Mouse (Mus musculus): ENCODE data around the gene Tssk1. TPM values are rescaled to one million over a fixed set of nuclear protein-coding genes. Genes with fewer than 3 reads are reported as not detected.

Gene Tssk1
- not detected in 2 replicates for polyA plus RNA-seq (2014; fragmentation: Nextera tagmentation; extraction: Ambion mirVana)

DNA sequence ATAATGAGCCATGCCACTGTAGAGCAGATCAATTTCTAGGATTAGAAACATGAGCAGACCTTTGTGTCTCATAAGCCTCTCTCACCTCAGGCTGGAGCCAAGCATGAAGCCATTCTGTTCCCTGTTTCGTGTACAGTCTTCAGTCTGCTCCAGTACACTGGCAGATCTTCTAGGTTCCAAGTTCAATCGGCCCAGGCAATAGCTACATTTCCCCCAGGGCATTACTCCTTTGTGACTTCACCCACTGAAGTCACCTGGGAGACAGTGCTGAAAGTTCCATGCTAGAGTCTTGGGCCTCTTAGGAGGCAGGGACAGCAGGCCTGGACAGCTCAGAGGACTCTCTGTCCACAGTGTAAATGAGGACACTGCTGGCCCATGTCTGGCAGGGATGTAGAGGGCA, at the start of gene Tssk1:
Gene Tssk1, plus strand, starts transcription at position 301 of the 400 bp plus-strand sequence.
- H3K36me3 ChIP-seq (ENCODE audit: control insufficient read depth, insufficient read depth, low read length): peaks cover 7% of the 10 kb centered on the region; the same call in 1 of the 2 replicates
- H3K4me1 ChIP-seq (ENCODE audit: control insufficient read depth, insufficient read depth, low read length): peaks cover 20% of the 10 kb centered on the region
- no peak within 1 kb of the TSS for H3K27ac ChIP-seq (replicated peaks; ENCODE audit: low read depth, low read length)
- no peaks in the 10 kb centered on the region for H3K9me3 ChIP-seq (ENCODE audit: control insufficient read depth, low read length)
- no peaks in the 10 kb centered on the region for H3K27me3 ChIP-seq (replicated peaks; ENCODE audit: control insufficient read depth, insufficient read depth, low read length)
- no peak within 1 kb of the TSS for H3K4me2 ChIP-seq (ENCODE audit: low read depth, low read length)
- ATAC-seq (ENCODE audit: low read depth) (no peak), DNase-seq (ENCODE audit: low spot score) (no peak)
- WGBS: 70% methylated on average over 2 of the region's 2 CpGs
- no peak within 1 kb of the TSS for H3K4me3 ChIP-seq (ENCODE audit: low read depth, low read length)
- no peak within 1 kb of the TSS for H3K9ac ChIP-seq (ENCODE audit: low read depth, low read length)

DNA sequence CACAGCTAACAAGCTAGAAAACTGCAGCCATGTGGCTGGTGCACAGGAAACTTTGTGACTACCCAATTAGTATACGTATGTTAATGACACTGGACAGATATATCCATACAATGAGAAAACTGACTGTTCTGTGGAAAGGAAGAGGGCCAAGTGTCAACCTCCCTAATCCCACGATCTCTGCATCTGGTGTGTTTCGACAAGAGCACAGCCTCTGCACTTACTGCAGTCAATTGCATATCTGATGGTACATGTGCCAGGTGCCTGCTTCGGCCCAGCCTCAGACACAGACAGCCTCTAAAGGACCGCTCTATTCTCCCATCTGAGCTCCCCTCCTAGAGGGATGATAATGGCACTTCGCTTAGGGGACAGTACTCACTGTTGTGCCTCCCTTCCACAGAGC, 45.6 kb upstream of the Tssk1 start:
- Histone ChIP-seq H3K9me3 (ENCODE audit: control insufficient read depth, low read length) (no peaks in the 10 kb centered on the region), H3K27me3 (replicated peaks; ENCODE audit: control insufficient read depth, insufficient read depth, low read length) (no peaks in the 10 kb centered on the region), H3K4me2 (ENCODE audit: low read depth, low read length) (no peak overlapping the region), H3K4me3 (ENCODE audit: low read depth, low read length) (no peak overlapping the region), H3K36me3 (ENCODE audit: control insufficient read depth, insufficient read depth, low read length) (peaks cover 96% of the 10 kb centered on the region), H3K27ac (replicated peaks; ENCODE audit: low read depth, low read length) (no peak overlapping the region), H3K4me1 (ENCODE audit: control insufficient read depth, insufficient read depth, low read length) (no peaks in the 10 kb centered on the region), H3K9ac (ENCODE audit: low read depth, low read length) (no peak overlapping the region)
- DNase-seq (ENCODE audit: low spot score) (no peak), ATAC-seq (ENCODE audit: low read depth) (no peak)
- WGBS: 94% methylated on average over 6 of the region's 6 CpGs

- Histone ChIP-seq H3K9me3 (ENCODE audit: control insufficient read depth, low read length) (no peaks in the 10 kb centered on the region), H3K4me1 (ENCODE audit: control insufficient read depth, insufficient read depth, low read length) (no peaks in the 10 kb centered on the region), H3K27me3 (replicated peaks; ENCODE audit: control insufficient read depth, insufficient read depth, low read length) (no peaks in the 10 kb centered on the region), H3K9ac (ENCODE audit: low read depth, low read length) (no peak overlapping the region), H3K4me3 (ENCODE audit: low read depth, low read length) (no peak overlapping the region), H3K4me2 (ENCODE audit: low read depth, low read length) (no peak overlapping the region), H3K27ac (replicated peaks; ENCODE audit: low read depth, low read length) (no peak overlapping the region), H3K36me3 (ENCODE audit: control insufficient read depth, insufficient read depth, low read length) (peaks cover 94% of the 10 kb centered on the region)
- 32% methylated on average over 1 of the region's 1 CpGs for WGBS
- DNase-seq (ENCODE audit: low spot score) (peak; percentile 78), ATAC-seq (ENCODE audit: low read depth) (no peak)
Measured at GRCm38 (mm10) chr16:17848928-17849327, 45.1 kb upstream of the Tssk1 start.

DNA sequence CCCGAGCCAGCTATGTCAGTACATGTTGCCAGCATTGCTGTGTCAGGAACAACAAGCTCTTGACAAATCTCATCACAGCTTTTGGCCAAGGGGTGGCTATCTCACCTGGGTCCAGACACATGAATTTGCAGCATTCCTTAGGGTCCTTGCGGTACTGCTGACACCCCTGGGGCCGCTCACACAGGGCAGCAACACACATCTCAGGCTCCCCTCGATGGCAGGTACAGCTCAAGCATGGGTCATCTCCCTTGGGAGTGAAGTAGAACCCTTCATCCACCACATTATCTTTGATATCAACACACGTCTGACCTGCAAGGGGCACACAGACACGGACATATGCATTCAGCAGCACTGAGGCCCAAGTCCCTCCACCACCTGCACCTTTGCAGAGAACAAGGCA, 44.5 kb upstream of the Tssk1 start:
- 79% methylated on average over 6 of the region's 6 CpGs for WGBS
- H3K9ac ChIP-seq (ENCODE audit: low read depth, low read length): no peak overlapping the region
- ATAC-seq (ENCODE audit: low read depth) (no peak), DNase-seq (ENCODE audit: low spot score) (no peak)
- H3K27ac ChIP-seq (replicated peaks; ENCODE audit: low read depth, low read length): no peak overlapping the region
- H3K4me1 ChIP-seq (ENCODE audit: control insufficient read depth, insufficient read depth, low read length): no peaks in the 10 kb centered on the region
- no peaks in the 10 kb centered on the region for H3K9me3 ChIP-seq (ENCODE audit: control insufficient read depth, low read length)
- no peak overlapping the region for H3K4me2 ChIP-seq (ENCODE audit: low read depth, low read length)
- H3K27me3 ChIP-seq (replicated peaks; ENCODE audit: control insufficient read depth, insufficient read depth, low read length): no peaks in the 10 kb centered on the region
- H3K4me3 ChIP-seq (ENCODE audit: low read depth, low read length): no peak overlapping the region
- peaks cover 94% of the 10 kb centered on the region for H3K36me3 ChIP-seq (ENCODE audit: control insufficient read depth, insufficient read depth, low read length)

DNA sequence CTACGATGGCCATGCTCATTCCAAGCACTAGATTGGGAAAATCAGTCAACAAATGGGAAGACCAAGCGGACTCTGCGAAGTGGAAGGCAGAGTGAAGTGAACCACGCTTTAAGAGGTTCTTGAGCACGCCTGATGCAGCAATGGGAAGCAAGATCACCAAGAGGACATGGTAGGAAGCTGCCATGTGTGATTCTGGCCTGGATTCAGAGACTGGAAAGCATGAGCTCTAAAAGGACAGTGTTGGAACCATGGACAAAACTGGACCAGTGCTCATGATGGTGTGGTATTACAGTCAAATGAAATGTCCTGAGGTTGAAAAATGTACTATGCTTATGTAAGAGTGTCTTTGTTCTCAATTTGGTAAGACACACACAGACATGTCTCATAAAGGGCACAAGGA, 42.7 kb upstream of the Tssk1 start:
- Histone ChIP-seq H3K4me1 (ENCODE audit: control insufficient read depth, insufficient read depth, low read length) (no peaks in the 10 kb centered on the region), H3K36me3 (ENCODE audit: control insufficient read depth, insufficient read depth, low read length) (peaks cover 92% of the 10 kb centered on the region), H3K4me2 (ENCODE audit: low read depth, low read length) (no peak overlapping the region), H3K9me3 (ENCODE audit: control insufficient read depth, low read length) (no peaks in the 10 kb centered on the region), H3K27me3 (replicated peaks; ENCODE audit: control insufficient read depth, insufficient read depth, low read length) (no peaks in the 10 kb centered on the region), H3K9ac (ENCODE audit: low read depth, low read length) (no peak overlapping the region), H3K27ac (replicated peaks; ENCODE audit: low read depth, low read length) (no peak overlapping the region), H3K4me3 (ENCODE audit: low read depth, low read length) (no peak overlapping the region)
- DNase-seq (ENCODE audit: low spot score) (no peak), ATAC-seq (ENCODE audit: low read depth) (no peak)
- WGBS: 94% methylated on average over 5 of the region's 5 CpGs

- Histone ChIP-seq H3K9ac (ENCODE audit: low read depth, low read length) (no peak overlapping the region), H3K36me3 (ENCODE audit: control insufficient read depth, insufficient read depth, low read length) (peaks cover 93% of the 10 kb centered on the region), H3K4me1 (ENCODE audit: control insufficient read depth, insufficient read depth, low read length) (no peaks in the 10 kb centered on the region), H3K27ac (replicated peaks; ENCODE audit: low read depth, low read length) (no peak overlapping the region), H3K4me3 (ENCODE audit: low read depth, low read length) (no peak overlapping the region), H3K4me2 (ENCODE audit: low read depth, low read length) (no peak overlapping the region), H3K27me3 (replicated peaks; ENCODE audit: control insufficient read depth, insufficient read depth, low read length) (no peaks in the 10 kb centered on the region), H3K9me3 (ENCODE audit: control insufficient read depth, low read length) (no peaks in the 10 kb centered on the region)
- no peak for DNase-seq (ENCODE audit: low spot score)
- WGBS: 87% methylated on average over 1 of the region's 1 CpGs
- no peak for ATAC-seq (ENCODE audit: low read depth)
Measured at GRCm38 (mm10) chr16:17851860-17852259, 42.2 kb upstream of the Tssk1 start.

- Histone ChIP-seq H3K9me3 (ENCODE audit: control insufficient read depth, low read length) (no peaks in the 10 kb centered on the region), H3K9ac (ENCODE audit: low read depth, low read length) (no peak overlapping the region), H3K4me2 (ENCODE audit: low read depth, low read length) (no peak overlapping the region), H3K4me1 (ENCODE audit: control insufficient read depth, insufficient read depth, low read length) (no peaks in the 10 kb centered on the region), H3K27me3 (replicated peaks; ENCODE audit: control insufficient read depth, insufficient read depth, low read length) (no peaks in the 10 kb centered on the region), H3K4me3 (ENCODE audit: low read depth, low read length) (no peak overlapping the region), H3K27ac (replicated peaks; ENCODE audit: low read depth, low read length) (no peak overlapping the region), H3K36me3 (ENCODE audit: control insufficient read depth, insufficient read depth, low read length) (peaks cover 94% of the 10 kb centered on the region)
- WGBS: 79% methylated on average over 2 of the region's 2 CpGs
- ATAC-seq (ENCODE audit: low read depth) (no peak), DNase-seq (ENCODE audit: low spot score) (no peak)
Measured at GRCm38 (mm10) chr16:17853263-17853662, 40.8 kb upstream of the Tssk1 start.

DNA sequence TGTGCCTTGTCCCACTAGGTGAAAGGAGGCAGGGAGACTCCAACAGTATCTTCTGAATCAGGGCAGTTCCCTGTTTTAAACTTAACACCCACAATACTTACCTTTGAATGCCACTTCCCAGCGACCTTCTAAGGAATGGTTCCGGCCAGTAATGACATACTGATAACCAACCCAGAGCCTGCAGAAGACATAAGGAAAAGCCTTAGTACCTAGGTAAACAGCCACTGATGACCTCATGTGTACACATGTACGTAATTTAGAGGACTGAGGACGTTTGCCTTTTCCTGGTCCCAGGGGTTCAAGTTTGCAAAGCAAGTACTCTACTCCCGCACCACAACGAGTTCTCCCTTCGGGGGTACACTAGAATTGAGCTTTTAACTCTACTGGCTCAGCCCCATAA, 36.9 kb upstream of the Tssk1 start:
- DNase-seq (ENCODE audit: low spot score) (no peak), ATAC-seq (ENCODE audit: low read depth) (no peak)
- Histone ChIP-seq H3K9ac (ENCODE audit: low read depth, low read length) (no peak overlapping the region), H3K36me3 (ENCODE audit: control insufficient read depth, insufficient read depth, low read length) (peaks cover 79% of the 10 kb centered on the region), H3K27ac (replicated peaks; ENCODE audit: low read depth, low read length) (no peak overlapping the region), H3K9me3 (ENCODE audit: control insufficient read depth, low read length) (no peaks in the 10 kb centered on the region), H3K4me2 (ENCODE audit: low read depth, low read length) (no peak overlapping the region), H3K4me1 (ENCODE audit: control insufficient read depth, insufficient read depth, low read length) (no peaks in the 10 kb centered on the region), H3K27me3 (replicated peaks; ENCODE audit: control insufficient read depth, insufficient read depth, low read length) (no peaks in the 10 kb centered on the region), H3K4me3 (ENCODE audit: low read depth, low read length) (no peak overlapping the region)
- 90% methylated on average over 7 of the region's 7 CpGs for WGBS

- no peaks in the 10 kb centered on the region for H3K9me3 ChIP-seq (ENCODE audit: control insufficient read depth, low read length)
- no peak overlapping the region for H3K4me2 ChIP-seq (ENCODE audit: low read depth, low read length)
- ATAC-seq (ENCODE audit: low read depth) (peak; percentile 81), DNase-seq (ENCODE audit: low spot score) (peak; percentile 14)
- H3K36me3 ChIP-seq (ENCODE audit: control insufficient read depth, insufficient read depth, low read length): peaks cover 65% of the 10 kb centered on the region
- H3K4me1 ChIP-seq (ENCODE audit: control insufficient read depth, insufficient read depth, low read length): no peaks in the 10 kb centered on the region
- no peak overlapping the region for H3K9ac ChIP-seq (ENCODE audit: low read depth, low read length)
- no peak overlapping the region for H3K4me3 ChIP-seq (ENCODE audit: low read depth, low read length)
- no peaks in the 10 kb centered on the region for H3K27me3 ChIP-seq (replicated peaks; ENCODE audit: control insufficient read depth, insufficient read depth, low read length)
- H3K27ac ChIP-seq (replicated peaks; ENCODE audit: low read depth, low read length): no peak overlapping the region
Measured at GRCm38 (mm10) chr16:17858592-17858991, 35.4 kb upstream of the Tssk1 start.
